Mouse (Mus musculus) MEL-GATA-1-ER (cell line): ENCODE measurements around the gene Rtkn2.

Experiments
- DNase-seq: peaks from one replicate; pipeline ENCODE4 v3.0.0-alpha.2; 2012; ENCODE audit warnings: low read depth; ENCODE audit errors: extremely low read depth

The Rtkn2 gene

DNA sequence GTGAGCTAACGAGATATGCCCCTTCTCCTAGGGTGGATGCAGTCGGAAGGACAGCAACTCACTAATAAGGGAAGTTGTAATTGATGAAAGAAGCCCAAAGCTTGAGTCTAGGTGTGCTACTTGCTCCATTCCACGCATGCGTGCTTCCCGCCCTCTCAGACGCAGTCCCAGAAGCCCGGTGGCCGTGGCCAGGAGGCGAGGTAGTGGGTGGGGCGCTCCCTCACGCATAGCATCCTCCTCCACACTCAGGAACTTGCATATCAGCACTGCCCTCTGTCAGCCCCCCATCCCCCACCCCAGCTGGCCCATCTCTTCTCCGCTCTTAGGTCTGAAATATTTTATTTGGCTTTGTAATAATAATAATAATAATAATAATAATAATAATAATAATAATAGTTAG, 16.0 kb downstream of the Rtkn2 start:
- no peak for DNase-seq

- no peak for DNase-seq
Measured at GRCm38 (mm10) chr10:67996171-67996570, 16.8 kb downstream of the Rtkn2 start.

DNA sequence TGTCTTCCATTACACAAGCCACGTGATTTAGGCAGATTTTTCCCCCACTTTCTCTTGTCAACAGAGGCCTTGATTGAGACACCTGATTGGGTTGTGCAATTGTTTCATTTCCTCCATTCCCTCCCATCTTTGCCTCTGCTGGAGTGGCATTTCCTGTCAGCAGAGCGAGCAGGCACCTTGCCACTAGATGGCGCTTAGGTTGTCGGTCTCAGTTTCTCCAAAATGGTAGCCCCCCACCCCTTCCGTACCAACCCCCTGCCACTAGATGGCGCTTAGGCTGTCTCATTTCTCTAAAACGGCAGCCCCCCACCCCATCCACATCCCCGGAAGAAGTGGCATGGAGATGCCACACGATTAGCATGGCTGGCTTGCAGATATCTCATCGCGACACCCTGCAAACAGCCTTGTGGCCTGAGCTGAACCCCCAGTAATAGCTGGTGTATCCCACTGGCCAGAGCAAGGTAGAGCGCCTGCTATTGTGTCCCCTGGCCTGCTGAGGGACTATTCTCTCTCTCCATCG, 18.8 kb downstream of the Rtkn2 start:
- DNase-seq, result no peak

GRCm38 (mm10) chr10:67999170-67999569, 19.8 kb downstream of the Rtkn2 start:
- no peak for DNase-seq

DNA sequence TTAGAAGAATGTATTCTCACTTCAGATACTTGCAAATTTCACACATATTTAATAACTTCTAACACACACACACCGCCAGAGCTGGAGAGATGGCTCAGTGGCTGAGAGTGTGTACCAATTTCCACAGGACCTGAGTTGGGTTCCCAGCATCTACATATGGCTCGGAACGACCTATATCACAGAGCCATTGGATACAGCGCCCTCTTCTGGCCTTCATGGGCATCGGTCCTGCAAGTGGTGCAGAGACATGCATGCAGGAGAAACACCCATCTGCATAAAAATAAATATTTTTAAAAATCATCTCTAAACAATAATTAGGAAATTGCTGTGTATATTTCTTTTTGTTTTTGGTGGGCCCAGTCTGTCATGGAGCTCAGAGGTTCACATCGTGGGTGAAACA, 22.1 kb downstream of the Rtkn2 start:
- DNase-seq, result no peak

GRCm38 (mm10) chr10:68003651-68004422, 24.5 kb downstream of the Rtkn2 start:
- no peak for DNase-seq

GRCm38 (mm10) chr10:68005404-68005803, 26.0 kb downstream of the Rtkn2 start:
- DNase-seq, result no peak

GRCm38 (mm10) chr10:68006491-68006890, 27.1 kb downstream of the Rtkn2 start:
- DNase-seq, result no peak

DNA sequence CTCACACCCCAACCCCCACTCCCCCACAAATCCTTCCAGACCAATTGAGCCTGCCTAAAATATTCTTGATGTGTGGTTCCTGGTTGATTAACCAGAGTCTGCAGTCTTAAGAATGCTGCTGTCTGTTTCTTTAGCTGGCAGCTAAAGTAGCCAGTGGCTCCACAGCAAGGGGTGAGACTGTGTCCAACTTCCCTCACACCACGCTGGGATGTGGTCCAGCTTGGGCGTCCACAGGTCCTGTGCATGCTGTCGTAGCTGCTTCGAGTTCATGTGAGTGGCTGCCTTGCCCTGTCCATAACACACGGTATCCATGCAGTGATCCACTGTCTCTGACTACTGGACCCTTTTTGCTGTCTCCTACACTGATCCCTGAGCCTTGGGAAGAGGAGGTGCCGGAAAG, 27.7 kb downstream of the Rtkn2 start:
- no peak for DNase-seq

DNA sequence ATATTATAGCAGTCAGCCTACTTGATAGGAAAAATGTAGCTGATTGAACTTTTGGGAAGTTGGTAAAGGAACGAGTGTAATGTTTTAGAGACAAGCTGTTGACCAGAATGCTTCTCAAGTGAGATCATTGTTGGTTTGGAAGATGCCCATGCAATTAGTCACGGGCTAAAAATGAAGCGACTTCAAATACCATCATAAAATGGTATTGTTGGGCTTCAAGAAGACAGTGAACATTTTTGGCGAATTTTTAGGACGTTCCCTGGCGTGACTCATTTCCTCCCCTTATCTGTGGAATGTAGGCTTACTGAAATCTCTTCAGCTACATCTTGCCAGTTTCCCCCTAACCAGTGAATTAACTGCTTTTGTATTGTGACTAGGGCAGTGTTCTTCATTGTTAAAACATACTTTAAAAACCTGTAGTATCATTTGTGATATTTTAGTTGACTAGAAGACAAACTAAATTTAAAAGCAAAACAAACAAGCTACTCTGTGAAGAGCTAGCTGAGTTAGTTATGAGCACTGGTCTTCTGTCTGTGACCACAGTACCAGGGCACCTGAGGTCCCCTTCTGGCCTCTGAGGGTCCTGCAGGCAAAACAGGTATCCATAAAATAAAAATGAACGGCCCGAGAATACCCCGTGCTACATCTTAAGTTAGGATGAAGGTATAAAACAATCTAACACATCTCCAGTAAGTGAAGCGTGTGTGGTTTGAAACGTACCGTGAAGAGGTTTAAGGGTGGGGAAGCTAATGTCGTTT, 29.0 kb downstream of the Rtkn2 start:
- no peak for DNase-seq

DNA sequence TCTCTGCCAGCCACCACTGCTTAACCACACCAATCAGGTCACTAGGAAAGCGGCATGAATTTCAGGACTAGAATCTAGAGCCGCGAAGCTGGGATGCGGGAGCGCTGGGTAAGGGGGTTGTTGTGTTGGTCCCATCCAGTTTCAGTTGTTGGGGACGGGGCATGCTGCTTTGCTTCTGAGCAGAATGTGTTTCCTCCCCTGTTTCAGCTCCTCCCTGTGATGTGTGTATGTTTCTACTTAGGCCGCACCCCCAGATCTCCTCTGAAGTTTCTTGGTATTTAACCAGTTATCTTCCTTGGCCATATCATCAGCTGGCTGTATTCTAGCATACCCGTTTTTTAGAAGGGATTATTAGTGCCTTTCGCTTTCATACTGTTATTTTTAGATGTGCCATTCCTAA, 29.9 kb downstream of the Rtkn2 start:
- peak; percentile 63 for DNase-seq

DNA sequence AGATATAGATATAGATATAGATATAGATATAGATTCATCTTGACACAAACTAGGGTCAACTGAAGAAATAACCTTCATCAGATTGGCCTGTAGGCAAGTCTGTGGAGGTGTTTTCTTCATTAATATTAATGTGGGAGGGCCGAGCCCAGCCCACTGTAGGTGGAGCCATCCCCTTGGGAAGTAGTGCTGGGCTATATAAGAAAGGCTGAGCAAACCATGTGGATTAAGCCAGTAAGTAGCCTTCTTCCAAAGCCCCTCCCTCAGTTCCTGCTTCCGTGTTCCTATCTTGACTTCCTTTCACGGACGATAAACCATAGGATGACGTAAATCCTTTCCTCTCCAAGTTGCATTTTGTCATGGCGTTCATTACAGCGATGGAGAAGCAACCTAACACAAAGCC, 30.5 kb downstream of the Rtkn2 start:
- DNase-seq, result peak; percentile 9

- DNase-seq, result no peak
Measured at GRCm38 (mm10) chr10:68013137-68013536, 33.8 kb downstream of the Rtkn2 start.

GRCm38 (mm10) chr10:68020755-68021154, 41.4 kb downstream of the Rtkn2 start:
- no peak for DNase-seq

- DNase-seq, result no peak
Measured at GRCm38 (mm10) chr10:68025660-68026059, 46.3 kb downstream of the Rtkn2 start.

GRCm38 (mm10) chr10:68028327-68029080, 49.1 kb downstream of the Rtkn2 start:
- no peak for DNase-seq

DNA sequence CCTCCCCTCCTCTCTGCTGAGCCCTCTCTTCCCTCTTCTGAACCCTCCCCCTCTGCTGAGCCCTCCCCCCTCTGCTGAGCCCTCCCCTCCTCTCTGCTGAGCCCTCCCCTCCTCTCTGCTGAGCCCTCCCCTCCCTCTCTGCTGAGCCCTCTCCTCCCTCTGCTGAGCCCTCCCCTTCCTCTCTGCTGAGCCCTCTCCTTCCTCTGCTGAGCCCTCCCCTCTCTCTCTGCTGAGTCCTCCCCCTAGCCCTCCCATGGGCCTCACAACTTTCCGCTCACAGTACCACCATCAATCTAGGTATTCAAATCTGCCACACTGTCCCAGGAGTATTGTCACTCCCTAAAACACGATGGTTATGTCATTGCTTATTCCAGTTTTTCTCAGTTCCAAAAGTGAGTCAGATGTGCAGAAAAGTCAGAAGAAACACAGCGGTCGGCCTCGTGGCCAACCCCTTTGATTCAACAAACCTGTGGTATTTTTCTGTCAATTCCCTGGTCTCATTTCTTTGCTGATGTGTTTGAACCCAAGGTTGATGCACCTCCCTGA, 49.8 kb downstream of the Rtkn2 start:
- no peak for DNase-seq

- DNase-seq, result no peak
Measured at GRCm38 (mm10) chr10:68030027-68030426, 50.7 kb downstream of the Rtkn2 start.

DNA sequence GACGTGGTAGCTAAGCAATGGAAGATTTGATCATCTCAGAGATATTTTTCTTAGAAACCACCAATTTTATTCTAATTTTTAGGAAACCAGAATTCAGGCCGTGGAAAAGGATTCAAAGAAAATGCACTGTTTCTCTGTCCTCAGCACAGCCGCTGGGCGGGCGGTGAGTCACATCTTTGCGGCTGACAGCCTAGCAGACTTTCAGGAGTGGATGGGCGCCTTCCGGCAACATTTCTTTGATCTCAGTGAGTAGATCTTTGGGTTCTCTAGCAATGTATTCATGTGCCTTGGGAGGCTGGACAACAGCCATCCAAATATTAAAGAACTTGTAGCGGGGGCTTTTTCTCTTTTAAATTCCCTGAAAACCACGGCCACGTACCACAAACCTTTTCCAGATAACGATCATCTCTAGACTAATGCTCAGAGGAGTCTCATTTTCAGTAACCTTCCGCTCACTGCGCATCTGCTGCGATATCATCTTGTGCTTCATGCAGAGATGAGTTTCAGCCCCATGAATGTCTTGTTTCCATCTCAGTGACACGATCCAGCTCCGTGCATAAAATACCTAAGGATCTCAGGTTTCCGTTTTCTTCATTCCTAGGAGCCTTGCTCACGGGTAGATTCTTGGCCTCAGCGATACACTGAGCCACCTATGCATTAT, 56.5 kb downstream of the Rtkn2 start:
- DNase-seq, result no peak

DNA sequence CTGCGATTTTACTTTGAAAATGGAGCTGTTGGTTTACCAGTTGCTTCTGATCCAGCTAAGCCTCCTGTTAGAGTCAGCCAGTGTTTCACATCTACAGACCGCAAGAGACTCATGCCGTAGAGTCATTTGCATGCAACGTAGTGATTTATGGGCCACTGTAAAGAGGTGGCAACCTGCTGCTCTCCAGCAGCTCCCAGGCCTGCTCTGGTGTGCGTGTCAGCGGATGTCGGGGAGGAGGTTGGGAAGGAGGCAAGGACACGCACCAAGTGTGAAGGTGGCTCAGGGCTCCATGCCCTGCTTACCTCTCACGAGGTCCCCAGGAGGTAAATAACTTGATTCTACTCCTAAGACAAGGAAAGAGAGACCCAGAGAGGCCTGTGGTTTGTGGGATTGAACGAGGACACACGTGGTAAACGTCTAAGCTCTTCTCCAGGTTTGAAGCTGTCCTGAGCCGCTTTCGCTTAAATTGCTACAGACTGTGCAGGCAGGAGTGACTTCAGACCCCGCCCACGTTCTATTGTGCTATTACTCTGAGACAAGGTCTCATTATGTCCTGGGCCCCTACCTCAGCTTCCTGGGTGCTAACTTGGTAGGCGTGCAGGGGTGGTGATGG, 57.1 kb downstream of the Rtkn2 start:
- no peak for DNase-seq
